Mouse (Mus musculus) neural tube, embryonic 15.5 days (tissue): ENCODE data around the gene Xrcc5. TPM values are rescaled to one million over a fixed set of nuclear protein-coding genes. Genes with fewer than 3 reads are reported as not detected.

ENCODE experiments used
- ATAC-seq: fragments of 200-750 bp; cut with Nextera tagmentation; 2 replicates; pipeline ENCODE4 v1.8.0; 2017; ENCODE audit warnings: mild to moderate bottlenecking, moderate TSS enrichment, moderate library complexity; ENCODE audit not compliant: low FRiP score
- H3K27ac ChIP-seq: fragments of 300-500 bp; sonication (generic); replicated peaks from 2 replicates; pipeline ENCODE4 v1.5.1; 2015; ENCODE audit warnings: mild to moderate bottlenecking, inconsistent platforms
- H3K27me3 ChIP-seq: fragments of 300-500 bp; sonication (generic); replicated peaks from 2 replicates; pipeline ENCODE4 v1.6.1; 2015; ENCODE audit warnings: inconsistent platforms
- H3K36me3 ChIP-seq: fragments of 300-500 bp; sonication (generic); 2 replicates; pipeline ENCODE4 v1.6.1; 2015; ENCODE audit warnings: inconsistent platforms
- H3K4me1 ChIP-seq: fragments of 300-500 bp; sonication (generic); 2 replicates; pipeline ENCODE4 v1.6.1; 2015; ENCODE audit warnings: inconsistent platforms
- H3K4me2 ChIP-seq: fragments of 300-500 bp; sonication (generic); 2 replicates; pipeline ENCODE4 v1.6.1; 2015; ENCODE audit warnings: inconsistent platforms, mild to moderate bottlenecking, moderate library complexity
- H3K4me3 ChIP-seq: fragments of 300-500 bp; sonication (generic); replicated peaks from 2 replicates; pipeline ENCODE4 v1.5.1; 2015; ENCODE audit warnings: mild to moderate bottlenecking, inconsistent platforms
- H3K9ac ChIP-seq: fragments of 300-500 bp; sonication (generic); replicated peaks from 2 replicates; pipeline ENCODE4 v1.6.1; 2015; ENCODE audit warnings: mild to moderate bottlenecking, inconsistent platforms
- H3K9me3 ChIP-seq: fragments of 300-500 bp; sonication (generic); replicated peaks from 2 replicates; pipeline ENCODE4 v1.6.1; 2016; ENCODE audit warnings: inconsistent platforms
- WGBS: fragments of 180-500 bp; shearing (Covaris S2); methylation state at CpG from one replicate; pipeline ENCODE4 v1.1.7; 2015; ENCODE audit warnings: mixed read lengths; 5-methylcytosine and 5-hydroxymethylcytosine counted together
- polyA plus RNA-seq: library from polyadenylated mRNA; unstranded; fragments of >200 nt; fragmentation: Nextera tagmentation; extraction: Ambion mirVana; gene quantifications from 2 replicates; pipeline ENCODE4 v1.2.1, GENCODE M21; 2015

The Xrcc5 gene
- polyA plus RNA-seq, 1 experiment from 2014 or later, result 15.1 TPM

GRCm38 (mm10) chr1:72316901-72317300 lies 9.7 kb downstream of the Xrcc5 start:
- H3K27me3 ChIP-seq, result no peaks in the 10 kb centered on the region
- H3K9me3 ChIP-seq, result no peaks in the 10 kb centered on the region
- H3K4me2 ChIP-seq, result no peak overlapping the region
- no peak overlapping the region for H3K4me3 ChIP-seq
- no peaks in the 10 kb centered on the region for H3K4me1 ChIP-seq
- 79% methylated on average over 7 of the region's 7 CpGs for WGBS
- no peak overlapping the region for H3K9ac ChIP-seq
- no peak overlapping the region for H3K27ac ChIP-seq
- H3K36me3 ChIP-seq, result peaks cover 14% of the 10 kb centered on the region
- ATAC-seq, result no peak

- Histone ChIP-seq H3K27me3 (no peaks in the 10 kb centered on the region), H3K9ac (no peak overlapping the region), H3K36me3 (peaks cover 10% of the 10 kb centered on the region), H3K27ac (no peak overlapping the region), H3K9me3 (no peaks in the 10 kb centered on the region), H3K4me3 (no peak overlapping the region), H3K4me2 (no peak overlapping the region), H3K4me1 (no peaks in the 10 kb centered on the region)
- no peak for ATAC-seq
- WGBS, result 95% methylated on average over 5 of the region's 5 CpGs
Measured at GRCm38 (mm10) chr1:72320759-72321158, 13.5 kb downstream of the Xrcc5 start.

- Histone ChIP-seq H3K27me3 (no peaks in the 10 kb centered on the region), H3K36me3 (peaks cover 24% of the 10 kb centered on the region), H3K4me1 (no peaks in the 10 kb centered on the region), H3K27ac (no peak overlapping the region), H3K4me3 (no peak overlapping the region), H3K4me2 (no peak overlapping the region), H3K9ac (no peak overlapping the region), H3K9me3 (no peaks in the 10 kb centered on the region)
- 96% methylated on average over 4 of the region's 4 CpGs for WGBS
- no peak for ATAC-seq
Measured at GRCm38 (mm10) chr1:72323248-72323647, 16.0 kb downstream of the Xrcc5 start.

GRCm38 (mm10) chr1:72326162-72326821 lies 19.1 kb downstream of the Xrcc5 start:
- Histone ChIP-seq H3K9me3 (no peaks in the 10 kb centered on the region), H3K36me3 (peaks cover 21% of the 10 kb centered on the region), H3K4me1 (no peaks in the 10 kb centered on the region), H3K27me3 (no peaks in the 10 kb centered on the region), H3K27ac (no peak overlapping the region), H3K9ac (no peak overlapping the region), H3K4me2 (no peak overlapping the region), H3K4me3 (no peak overlapping the region)
- 96% methylated on average over 11 of the region's 11 CpGs for WGBS
- ATAC-seq, result no peak

GRCm38 (mm10) chr1:72334807-72335206 lies 27.6 kb downstream of the Xrcc5 start:
- H3K4me3 ChIP-seq, result no peak overlapping the region
- 95% methylated on average over 11 of the region's 11 CpGs for WGBS

GRCm38 (mm10) chr1:72336780-72337179 lies 29.6 kb downstream of the Xrcc5 start:
- Histone ChIP-seq H3K9me3 (no peaks in the 10 kb centered on the region), H3K4me3 (no peak overlapping the region), H3K4me1 (no peaks in the 10 kb centered on the region), H3K9ac (no peak overlapping the region), H3K36me3 (peaks cover 28% of the 10 kb centered on the region), H3K4me2 (no peak overlapping the region), H3K27me3 (no peaks in the 10 kb centered on the region), H3K27ac (no peak overlapping the region)
- no peak for ATAC-seq
- 97% methylated on average over 8 of the region's 8 CpGs for WGBS

More at GRCm38 (mm10) chr1:72334807-72335206, 27.6 kb downstream of the Xrcc5 start:
- Histone ChIP-seq H3K4me2 (no peak overlapping the region), H3K9me3 (no peaks in the 10 kb centered on the region), H3K27me3 (no peaks in the 10 kb centered on the region), H3K27ac (no peak overlapping the region), H3K36me3 (peaks cover 19% of the 10 kb centered on the region), H3K9ac (no peak overlapping the region), H3K4me1 (no peaks in the 10 kb centered on the region)
- ATAC-seq, result no peak

- no peak for ATAC-seq
- Histone ChIP-seq H3K9ac (no peak overlapping the region), H3K4me1 (no peaks in the 10 kb centered on the region), H3K27me3 (no peaks in the 10 kb centered on the region), H3K27ac (no peak overlapping the region), H3K4me3 (no peak overlapping the region), H3K4me2 (no peak overlapping the region), H3K9me3 (no peaks in the 10 kb centered on the region), H3K36me3 (peaks cover 33% of the 10 kb centered on the region)
- WGBS, result 95% methylated on average over 5 of the region's 5 CpGs
Measured at GRCm38 (mm10) chr1:72338341-72338740, 31.1 kb downstream of the Xrcc5 start.

- Histone ChIP-seq H3K27ac (peak overlapping the region; percentile 56), H3K4me1 (0 out of 2 replicates have a peak, but pooled peaks cover 3% of the 10 kb centered on the region), H3K9me3 (no peaks in the 10 kb centered on the region), H3K27me3 (no peaks in the 10 kb centered on the region), H3K9ac (no peak overlapping the region), H3K4me2 (no peak overlapping the region), H3K36me3 (peaks cover 16% of the 10 kb centered on the region), H3K4me3 (no peak overlapping the region)
- WGBS, result 40% methylated on average over 6 of the region's 6 CpGs
- ATAC-seq, result no peak
Measured at GRCm38 (mm10) chr1:72347873-72348272, 40.7 kb downstream of the Xrcc5 start.

GRCm38 (mm10) chr1:72354856-72355255 lies 47.6 kb downstream of the Xrcc5 start:
- H3K9ac ChIP-seq, result no peak overlapping the region
- H3K4me2 ChIP-seq, result no peak overlapping the region
- peaks cover 10% of the 10 kb centered on the region for H3K36me3 ChIP-seq
- H3K27me3 ChIP-seq, result no peaks in the 10 kb centered on the region
- H3K4me3 ChIP-seq, result no peak overlapping the region
- whole genome bisulfite sequencing, result 99% methylated on average over 2 of the region's 2 CpGs
- H3K4me1 ChIP-seq, result no peaks in the 10 kb centered on the region
- no peak for ATAC-seq
- no peak overlapping the region for H3K27ac ChIP-seq
- no peaks in the 10 kb centered on the region for H3K9me3 ChIP-seq

GRCm38 (mm10) chr1:72358216-72358615 lies 51.0 kb downstream of the Xrcc5 start:
- no peaks in the 10 kb centered on the region for H3K4me1 ChIP-seq
- no peak overlapping the region for H3K9ac ChIP-seq
- H3K4me2 ChIP-seq, result no peak overlapping the region
- no peaks in the 10 kb centered on the region for H3K27me3 ChIP-seq
- WGBS, result 79% methylated on average over 2 of the region's 2 CpGs
- H3K9me3 ChIP-seq, result no peaks in the 10 kb centered on the region
- peaks cover 10% of the 10 kb centered on the region for H3K36me3 ChIP-seq
- no peak overlapping the region for H3K4me3 ChIP-seq
- H3K27ac ChIP-seq, result no peak overlapping the region
- no peak for ATAC-seq

GRCm38 (mm10) chr1:72359462-72359861 lies 52.2 kb downstream of the Xrcc5 start:
- no peak overlapping the region for H3K4me3 ChIP-seq
- ATAC-seq, result no peak
- H3K9me3 ChIP-seq, result no peaks in the 10 kb centered on the region
- no peaks in the 10 kb centered on the region for H3K27me3 ChIP-seq
- peaks cover 10% of the 10 kb centered on the region for H3K36me3 ChIP-seq
- H3K4me2 ChIP-seq, result no peak overlapping the region
- H3K27ac ChIP-seq, result no peak overlapping the region
- no peaks in the 10 kb centered on the region for H3K4me1 ChIP-seq
- 98% methylated on average over 2 of the region's 2 CpGs for WGBS
- H3K9ac ChIP-seq, result no peak overlapping the region

- no peak overlapping the region for H3K4me2 ChIP-seq
- H3K9me3 ChIP-seq, result no peaks in the 10 kb centered on the region
- H3K27me3 ChIP-seq, result no peaks in the 10 kb centered on the region
- ATAC-seq, result no peak
- no peak overlapping the region for H3K27ac ChIP-seq
- no peak overlapping the region for H3K4me3 ChIP-seq
- no peak overlapping the region for H3K9ac ChIP-seq
- no peaks in the 10 kb centered on the region for H3K4me1 ChIP-seq
- peaks cover 10% of the 10 kb centered on the region for H3K36me3 ChIP-seq
- 95% methylated on average over 4 of the region's 4 CpGs for WGBS
Measured at GRCm38 (mm10) chr1:72360809-72361208, 53.6 kb downstream of the Xrcc5 start.
